Mouse (Mus musculus) CH12.LX (cell line): ENCODE results near the gene Olfr155. TPM values are rescaled to one million over a fixed set of nuclear protein-coding genes. Genes with fewer than 3 reads are reported as not detected.

Experiments
- DNase-seq: peaks from one replicate; pipeline ENCODE4 v3.0.0-alpha.2; 2013; ENCODE audit errors: extremely low read depth
- H3K27ac ChIP-seq: 2 replicates; pipeline ENCODE4 v1.5.1; 2012; ENCODE audit warnings: low read depth, mild to moderate bottlenecking, control low read depth, moderate library complexity; ENCODE audit not compliant: insufficient read depth
- H3K27me3 ChIP-seq: replicated peaks from 2 replicates; pipeline ENCODE3; 2012; ENCODE audit warnings: inconsistent platforms
- H3K36me3 ChIP-seq, 2 experiments: replicated peaks in 1 of 2; 2 replicates each; pipeline versions ENCODE3 to v1.6.1; 2012; ENCODE audit warnings: inconsistent platforms in 1 of 2, low read length in 1 of 2, mild to moderate bottlenecking in 1 of 2, mixed read lengths in 1 of 2, moderate library complexity in 1 of 2; ENCODE audit not compliant: control insufficient read depth in 1 of 2, insufficient read depth in 1 of 2
- H3K4me1 ChIP-seq, 2 experiments: 2 replicates each; pipeline ENCODE4 v1.6.1; 2012; ENCODE audit warnings: inconsistent platforms in 1 of 2, moderate library complexity in 1 of 2; ENCODE audit not compliant: insufficient read depth in 2 of 2, control insufficient read depth in 1 of 2
- H3K4me2 ChIP-seq: 2 replicates; pipeline ENCODE4 v1.6.1; 2012; ENCODE audit warnings: low read depth, mild to moderate bottlenecking, control low read depth; ENCODE audit not compliant: poor library complexity, insufficient read depth, severe bottlenecking
- H3K4me3 ChIP-seq, 3 experiments: fragments of 150-350 bp in 1 of 3; sonication (generic) in 1 of 3; replicated peaks in 1 of 3; 2 replicates each; pipeline versions ENCODE3 to v1.5.1; 2011 to 2012; ENCODE audit warnings: low read depth in 2 of 3, low read length in 2 of 3, mild to moderate bottlenecking in 2 of 3, moderate library complexity in 2 of 3, control low read depth in 1 of 3, improper control_type of control experiment in 1 of 3, inconsistent platforms in 1 of 3, mixed read lengths in 1 of 3; ENCODE audit not compliant: poor library complexity in 1 of 3
- H3K79me2 ChIP-seq: replicated peaks from 2 replicates; pipeline ENCODE4 v1.6.1; 2012; ENCODE audit warnings: mild to moderate bottlenecking, moderate library complexity; ENCODE audit not compliant: control insufficient read depth, poor library complexity, insufficient read depth, severe bottlenecking; ENCODE audit errors: extremely low read depth
- H3K9ac ChIP-seq: 2 replicates; pipeline ENCODE4 v1.6.1; 2012; ENCODE audit warnings: low read depth, mild to moderate bottlenecking, control low read depth, moderate library complexity; ENCODE audit not compliant: insufficient read depth
- H3K9me3 ChIP-seq: replicated peaks from 2 replicates; pipeline ENCODE3; 2012; ENCODE audit warnings: low read length, inconsistent platforms, mixed read lengths
- CHD2 ChIP-seq: IDR thresholded peaks from 2 replicates; pipeline ENCODE4 v1.6.1; 2011; ENCODE audit warnings: low read length, improper control_type of control experiment
- EP300 ChIP-seq: IDR thresholded peaks from 2 replicates; pipeline ENCODE4 v1.6.1; 2011; ENCODE audit warnings: low read length, improper control_type of control experiment
- HCFC1 ChIP-seq: IDR thresholded peaks from 2 replicates; pipeline ENCODE4 v1.6.1; 2012; ENCODE audit warnings: low read depth, mild to moderate bottlenecking, inconsistent platforms, low read length, improper control_type of control experiment
- IRF4 ChIP-seq: IDR thresholded peaks from 2 replicates; pipeline ENCODE4 v1.6.1; 2014; ENCODE audit warnings: low read depth, mild to moderate bottlenecking, inconsistent platforms, low read length, improper control_type of control experiment
- JUN ChIP-seq: IDR thresholded peaks from 2 replicates; pipeline ENCODE4 v1.6.1; 2011; ENCODE audit warnings: low read depth, mild to moderate bottlenecking, low read length, improper control_type of control experiment, moderate library complexity; ENCODE audit not compliant: insufficient read depth
- KAT2A ChIP-seq: IDR thresholded peaks from 2 replicates; pipeline ENCODE4 v1.6.1; 2012; ENCODE audit warnings: low read length, improper control_type of control experiment, inconsistent platforms; ENCODE audit not compliant: insufficient replicate concordance
- MAFK ChIP-seq: IDR thresholded peaks from 2 replicates; pipeline ENCODE4 v1.6.1; 2011; ENCODE audit warnings: low read length, improper control_type of control experiment; ENCODE audit not compliant: insufficient replicate concordance
- MAX ChIP-seq: IDR thresholded peaks from 2 replicates; pipeline ENCODE4 v1.6.1; 2011; ENCODE audit warnings: low read length, improper control_type of control experiment
- MAZ ChIP-seq: IDR thresholded peaks from 2 replicates; pipeline ENCODE4 v1.6.1; 2012; ENCODE audit warnings: low read depth, mild to moderate bottlenecking, inconsistent platforms, low read length, improper control_type of control experiment, moderate library complexity
- MXI1 ChIP-seq: IDR thresholded peaks from 2 replicates; pipeline ENCODE4 v1.6.1; 2011; ENCODE audit warnings: mild to moderate bottlenecking, low read depth, low read length, improper control_type of control experiment
- MYC ChIP-seq: IDR thresholded peaks from 2 replicates; pipeline ENCODE4 v1.6.1; 2011; ENCODE audit warnings: low read depth, mild to moderate bottlenecking, improper control_type of control experiment, low read length
- NELFE ChIP-seq: IDR thresholded peaks from 2 replicates; pipeline ENCODE4 v1.6.1; 2011; ENCODE audit warnings: low read depth, low read length, improper control_type of control experiment
- POLR2A ChIP-seq: IDR thresholded peaks from 2 replicates; pipeline ENCODE4 v1.6.1; 2011; ENCODE audit warnings: low read depth, mild to moderate bottlenecking, improper control_type of control experiment, low read length
- RAD21 ChIP-seq: IDR thresholded peaks from 2 replicates; pipeline ENCODE4 v1.6.1; 2011; ENCODE audit warnings: low read depth, mild to moderate bottlenecking, low read length, improper control_type of control experiment, moderate library complexity
- SIN3A ChIP-seq: IDR thresholded peaks from 2 replicates; pipeline ENCODE4 v1.6.1; 2012; ENCODE audit warnings: low read length, improper control_type of control experiment, inconsistent platforms
- SMC3 ChIP-seq: IDR thresholded peaks from 2 replicates; pipeline ENCODE4 v1.6.1; 2011; ENCODE audit warnings: low read depth, low read length, improper control_type of control experiment
- TBP ChIP-seq: conservative IDR thresholded peaks from 2 replicates; pipeline ENCODE4 v1.6.1; 2011; ENCODE audit warnings: low read depth, low read length, improper control_type of control experiment
- TCF12 ChIP-seq: IDR thresholded peaks from 2 replicates; pipeline ENCODE4 v1.6.1; 2014; ENCODE audit warnings: low read depth, mild to moderate bottlenecking, inconsistent platforms, low read length, improper control_type of control experiment
- UBTF ChIP-seq: IDR thresholded peaks from 2 replicates; pipeline ENCODE4 v1.6.1; 2012; ENCODE audit warnings: low read depth, mild to moderate bottlenecking, inconsistent platforms, low read length, improper control_type of control experiment, moderate library complexity
- USF1 ChIP-seq: IDR thresholded peaks from 2 replicates; pipeline ENCODE4 v1.6.1; 2014; ENCODE audit warnings: low read depth, mild to moderate bottlenecking, inconsistent platforms, low read length, improper control_type of control experiment
- USF2 ChIP-seq: conservative IDR thresholded peaks from 2 replicates; pipeline ENCODE4 v1.6.1; 2011; ENCODE audit warnings: low read depth, low read length, improper control_type of control experiment
- ZKSCAN1 ChIP-seq: IDR thresholded peaks from 2 replicates; pipeline ENCODE4 v1.6.1; 2012; ENCODE audit warnings: low read depth, inconsistent platforms, low read length, improper control_type of control experiment, borderline replicate concordance
- ZMIZ1 ChIP-seq: IDR thresholded peaks from 2 replicates; pipeline ENCODE4 v1.6.1; 2012; ENCODE audit warnings: low read depth, mild to moderate bottlenecking, inconsistent platforms, low read length, improper control_type of control experiment
- ZNF384 ChIP-seq: IDR thresholded peaks from 2 replicates; pipeline ENCODE4 v1.6.1; 2012; ENCODE audit warnings: low read depth, low read length, improper control_type of control experiment, inconsistent platforms
- dilution Hi-C: fragments of 300-500 bp; cut with MboI; formaldehyde crosslinking; loops from 2 replicates; pipeline ENCODE4 v1.14.3; 2020; ENCODE audit warnings: low sequenced_read_pairs; ENCODE audit not compliant: extremely low pct_unique_long_range_greater_than_20kb, extremely low pct_ligation_motif_present
- in situ Hi-C: fragments of 300-500 bp; cut with MboI; formaldehyde crosslinking; loops from 3 replicates; pipeline ENCODE4 v1.14.3; 2019; ENCODE audit warnings: low sequenced_read_pairs, low pct_ligation_motif_present, low pct_unique_long_range_greater_than_20kb, mixed read lengths
- polyA plus RNA-seq: library from polyadenylated mRNA; unstranded; fragments of >175 nt; gene quantifications from 2 replicates; pipeline ENCODE4 v1.2.1, GENCODE M21; 2012; ENCODE audit warnings: low read depth; ENCODE audit not compliant: insufficient read length
- total RNA-seq, 2 experiments: library from RNA; depleted of rRNA; stranded (reverse); fragments of 300-350 nt in 1 of 2; fragments of >200 nt in 1 of 2; gene quantifications; 2 replicates each; pipeline ENCODE4 v1.2.3; 2012 to 2014

Olfr155 gene
- total and polyA plus RNA-seq, 3 experiments: not detected

DNA sequence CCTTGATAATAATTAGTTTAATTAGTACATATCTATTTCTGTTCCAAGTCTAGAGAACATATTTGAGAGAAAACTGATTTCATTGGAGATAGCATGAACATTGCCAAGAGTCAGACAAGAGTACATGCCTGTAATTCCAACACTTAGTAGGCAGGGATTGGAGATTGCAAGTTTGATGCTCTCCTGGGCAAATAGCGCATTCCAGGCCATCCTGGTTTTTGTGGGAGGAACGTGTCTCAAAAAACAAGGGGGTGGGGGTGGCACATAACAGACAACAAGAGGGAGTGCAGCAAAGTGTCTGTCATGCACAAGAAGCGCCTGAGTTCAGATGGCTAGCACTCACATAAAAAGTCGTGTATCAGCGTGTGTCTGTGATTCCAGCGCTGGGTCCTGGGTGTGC lies 28.2 kb downstream of the Olfr155 start:
- TF ChIP-seq IRF4 (no peak), UBTF (no peak), NELFE (no peak), MYC (no peak), ZNF384 (no peak), TCF12 (no peak), EP300 (no peak), ZKSCAN1 (no peak), MXI1 (no peak), RAD21 (no peak), MAFK (no peak), HCFC1 (no peak), MAX (no peak)
- Histone ChIP-seq H3K27ac (no peak overlapping the region), H3K4me3 (no peak overlapping the region), H3K4me2 (no peak overlapping the region), H3K9ac (no peak overlapping the region), H3K9me3 (no peaks in the 10 kb centered on the region), H3K79me2 (no peaks in the 10 kb centered on the region; the same call in 1 of the 2 replicates), H3K36me3 (no peaks in the 10 kb centered on the region), H3K27me3 (peaks cover 11% of the 10 kb centered on the region), H3K4me1 (peaks cover 2 to 7% of the 10 kb centered on the region in 2 experiments)
- in situ Hi-C loops (no loop called here), dilution Hi-C loops (no loop called here)
- DNase-seq: no peak

GRCm38 (mm10) chr4:43884196-43884595 lies 32.8 kb downstream of the Olfr155 start:
- no peak for DNase-seq
- no peak overlapping the region for H3K9ac ChIP-seq
- H3K4me1 ChIP-seq: peaks cover 0 to 8% of the 10 kb centered on the region in 2 experiments; a peak in 2 of 4 replicates
- H3K9me3 ChIP-seq: no peaks in the 10 kb centered on the region
- H3K79me2 ChIP-seq: no peaks in the 10 kb centered on the region
- no peak overlapping the region for H3K4me3 ChIP-seq
- no peak overlapping the region for H3K27ac ChIP-seq
- in situ Hi-C loops (no loop called here), dilution Hi-C loops (no loop called here)
- no peaks in the 10 kb centered on the region for H3K27me3 ChIP-seq
- H3K4me2 ChIP-seq: no peak overlapping the region
- TF ChIP-seq IRF4 (no peak), MAFK (no peak), TCF12 (no peak), ZNF384 (no peak), TBP (no peak), RAD21 (no peak), POLR2A (no peak), USF2 (no peak), ZMIZ1 (no peak), MAZ (no peak), SIN3A (no peak), KAT2A (no peak), CHD2 (no peak), NELFE (no peak), MAX (no peak), SMC3 (no peak), USF1 (no peak), JUN (no peak)
- H3K36me3 ChIP-seq: no peaks in the 10 kb centered on the region
